ENCODE assay signal across 27 mouse cellular contexts in genomic region chr10:79623950-79624349, GRCm38 (mm10). TPM values are rescaled to one million over a fixed set of nuclear protein-coding genes. Genes with fewer than 3 reads are reported as not detected.
DNase-seq lines count a peak whose midpoint lies in the region; ATAC-seq lines count a peak whose summit lies in the region.
"Had no signal": no experiment of that assay in that cellular context is flagged by ENCODE, and none has a peak within 500 bp of the region (broad histone marks: within the 10 kb centered on the region; RNA-seq: fewer than 3 reads in every experiment).

No protein-coding gene starts in this region.

- no peak overlapping the region for H3K27ac ChIP-seq in heart, embryonic 10.5 days
- H3K27ac ChIP-seq: layer of hippocampus, adult 2 months had no signal

- no peak for DNase-seq in frontal cortex, postnatal 36 days (ENCODE audit: low spot score in 2 of 2)
- DNase-seq in heart, adult 8-10 months (ENCODE audit: low spot score) = peak; percentile 43
- no peak for DNase-seq in heart, embryonic 10.5 days (ENCODE audit: low spot score)
- DNase-seq in 3134 (ENCODE audit: extremely low read depth, insufficient read length, low spot score) = peak; percentile 74
- peak; percentile 31 for DNase-seq in Muller cell, postnatal 12 days (ENCODE audit: inconsistent ontology term)
- no peak for DNase-seq in urinary bladder, postnatal 25 days (ENCODE audit: low spot score)
- DNase-seq in thymus, adult 18-20 months = no peak
- DNase-seq: adrenal gland, postnatal 10 days; cerebellum, adult 11-12 months; kidney, adult 2 months; kidney, postnatal 14 days; liver; liver, postnatal 0 days; lung, postnatal 14 days; right cerebral cortex, postnatal 14 days; spleen, adult 18-20 months had no signal

- 74% methylated on average over 12 of the region's 12 CpGs for WGBS in heart, embryonic 10.5 days

- H3K27me3 ChIP-seq in heart, embryonic 10.5 days (ENCODE audit: insufficient read depth, poor library complexity, severe bottlenecking) = 0 out of 2 replicates have a peak, but pooled peaks cover 24% of the 10 kb centered on the region

- H3K4me1 ChIP-seq in heart, embryonic 10.5 days = no peaks in the 10 kb centered on the region

- no peaks in the 10 kb centered on the region for H3K36me3 ChIP-seq in heart, embryonic 10.5 days

- no peaks in the 10 kb centered on the region for H3K9me3 ChIP-seq in heart, embryonic 10.5 days

- H3K4me3 ChIP-seq in heart, embryonic 10.5 days = no peak overlapping the region
- H3K4me3 ChIP-seq: layer of hippocampus, adult 2 months had no signal

- ATAC-seq in frontal cortex, adult (ENCODE audit: low TSS enrichment) = 0 out of 2 replicates have a peak, but pooled peaks have one; percentile 9
- ATAC-seq: activated CD4-positive, CD25-positive, alpha-beta regulatory T cell, adult 4 months; inflammation-experienced regulatory T-cells, adult 6 months; liver, postnatal 0 days; midbrain, embryonic 16.5 days had no signal

RNA-seq across cellular contexts. Expression of gene C2cd4c, which starts 10.1 kb away (rescaled TPM):
- total RNA-seq in heart, adult 8-10 months (2022) = under 1 TPM in 1 of 4 experiments, not detected in 3; 0.16 TPM
- polyA plus RNA-seq in heart, embryonic 10.5 days (2016; fragmentation: Nextera tagmentation; extraction: Ambion mirVana) = not detected in 2 replicates
- total RNA-seq: megakaryocyte, adult 5-6 weeks; neutrophil, adult 5-6 weeks had no signal
- polyA plus RNA-seq: activated CD4-positive, CD25-positive, alpha-beta regulatory T cell, adult 4 months; inflammation-experienced regulatory T-cells, adult 6 months; liver, postnatal 0 days had no signal

RNA-seq across cellular contexts. Expression of gene Shc2, which starts 13.8 kb away (rescaled TPM):
- total RNA-seq in heart, adult 8-10 months (2022) = 1 to 10 TPM; 1.2 to 2.0 (median 1.2) TPM
- polyA plus RNA-seq in heart, embryonic 10.5 days (2016; fragmentation: Nextera tagmentation; extraction: Ambion mirVana) = 2.7 and 6.3 TPM in 2 replicates
- total RNA-seq: hematopoietic stem cell, adult 5-6 weeks; megakaryocyte, adult 5-6 weeks; neutrophil, adult 5-6 weeks had no signal
- polyA plus RNA-seq: activated CD4-positive, CD25-positive, alpha-beta regulatory T cell, adult 4 months; inflammation-experienced regulatory T-cells, adult 6 months had no signal

RNA-seq across cellular contexts. Expression of gene Odf3l2, which starts 21.6 kb away (rescaled TPM):
- not detected for total RNA-seq in heart, adult 8-10 months (2022)
- polyA plus RNA-seq in heart, embryonic 10.5 days (2016; fragmentation: Nextera tagmentation; extraction: Ambion mirVana) = not detected in 2 replicates
- total RNA-seq: adrenal gland, postnatal 10 days; hematopoietic stem cell, adult 5-6 weeks; megakaryocyte, adult 5-6 weeks; neutrophil, adult 5-6 weeks had no signal
- polyA plus RNA-seq: activated CD4-positive, CD25-positive, alpha-beta regulatory T cell, adult 4 months; forebrain, embryonic 11.5 days; gonadal fat pad, adult 2 months; inflammation-experienced regulatory T-cells, adult 6 months; liver, postnatal 0 days had no signal

RNA-seq across cellular contexts. Expression of gene Theg, which starts 36.8 kb away (rescaled TPM):
- total RNA-seq in heart, adult 8-10 months (2022) = not detected
- not detected in 2 replicates for polyA plus RNA-seq in heart, embryonic 10.5 days (2016; fragmentation: Nextera tagmentation; extraction: Ambion mirVana)
- total RNA-seq: adrenal gland, postnatal 10 days; hematopoietic stem cell, adult 5-6 weeks; megakaryocyte, adult 5-6 weeks; neutrophil, adult 5-6 weeks had no signal
- polyA plus RNA-seq: activated CD4-positive, CD25-positive, alpha-beta regulatory T cell, adult 4 months; forebrain, embryonic 11.5 days; inflammation-experienced regulatory T-cells, adult 6 months; kidney, adult 2 months; liver, postnatal 0 days; midbrain, embryonic 16.5 days had no signal

RNA-seq across cellular contexts. Expression of gene Madcam1, which starts 40.4 kb away (rescaled TPM):
- total RNA-seq in heart, adult 8-10 months (2022) = not detected
- polyA plus RNA-seq in heart, embryonic 10.5 days (2016; fragmentation: Nextera tagmentation; extraction: Ambion mirVana) = 0.38 and 1.3 TPM in 2 replicates
- total RNA-seq: hematopoietic stem cell, adult 5-6 weeks; layer of hippocampus, adult 2 months; left cerebral cortex, postnatal 36 days; megakaryocyte, adult 5-6 weeks; neutrophil, adult 5-6 weeks had no signal
- polyA plus RNA-seq: inflammation-experienced regulatory T-cells, adult 6 months had no signal

Comparison
In these comparisons a context has a peak if more than half of its experiments do, and no peak if none do; other contexts are left out.
1. DNase-seq: peak in heart, adult 8-10 months (single experiment), 3134 (single experiment) and Muller cell, postnatal 12 days (single experiment); none in frontal cortex, postnatal 36 days (0 of 2), heart, embryonic 10.5 days (single experiment), urinary bladder, postnatal 25 days (single experiment) and thymus, adult 18-20 months (0 of 2).